Mouse (Mus musculus) embryo, embryonic 11.5 days (tissue): ENCODE data around the gene Psen2.
A peak's percentile ranks its signal among the peaks of the same experiment; 100 is the strongest.

Source experiments
- DNase-seq: peaks from one replicate; pipeline ENCODE4 v3.0.0-alpha.2; 2012; ENCODE audit warnings: low read depth, low spot score

The Psen2 gene

DNA sequence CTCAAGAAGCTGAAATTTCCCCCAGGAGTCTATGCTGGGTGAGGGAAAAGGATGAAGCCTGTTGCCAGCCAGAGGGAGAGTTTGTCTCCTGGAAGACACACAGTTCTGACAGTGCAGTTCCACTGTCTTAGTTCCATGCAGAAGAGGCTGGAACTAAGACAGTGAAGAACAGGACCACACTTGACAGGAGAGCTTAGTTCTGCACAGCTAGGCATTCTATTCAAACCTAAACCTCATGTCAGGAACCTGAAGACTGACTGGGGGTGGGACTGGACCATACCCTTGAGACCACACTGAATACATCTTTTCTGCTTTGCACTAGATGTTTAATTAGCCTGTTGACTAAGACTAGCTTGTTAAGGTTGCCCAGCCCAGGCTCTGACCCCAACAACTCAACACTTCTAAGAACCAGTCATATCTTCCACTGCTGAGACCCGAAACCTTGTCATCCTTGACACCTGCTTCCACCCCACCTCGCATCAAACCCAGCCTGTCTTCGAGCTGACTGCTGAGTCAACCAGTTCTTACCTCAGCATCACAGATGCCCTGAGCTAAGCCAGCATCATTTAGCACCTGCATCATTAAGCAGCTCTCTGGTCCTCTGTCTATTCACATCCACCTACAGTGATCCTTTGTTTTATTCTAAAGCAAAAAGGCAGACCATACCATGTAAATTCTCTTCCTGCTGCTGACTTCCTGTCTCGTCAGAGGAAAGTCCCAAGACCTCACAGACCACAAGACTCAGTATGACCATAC, 64.1 kb downstream of the Psen2 start, which contains the start of gene Coq8a:
TSS of gene Coq8a (minus strand) at position 644 of the 756 bp plus-strand sequence.
- DNase-seq = no peak

DNA sequence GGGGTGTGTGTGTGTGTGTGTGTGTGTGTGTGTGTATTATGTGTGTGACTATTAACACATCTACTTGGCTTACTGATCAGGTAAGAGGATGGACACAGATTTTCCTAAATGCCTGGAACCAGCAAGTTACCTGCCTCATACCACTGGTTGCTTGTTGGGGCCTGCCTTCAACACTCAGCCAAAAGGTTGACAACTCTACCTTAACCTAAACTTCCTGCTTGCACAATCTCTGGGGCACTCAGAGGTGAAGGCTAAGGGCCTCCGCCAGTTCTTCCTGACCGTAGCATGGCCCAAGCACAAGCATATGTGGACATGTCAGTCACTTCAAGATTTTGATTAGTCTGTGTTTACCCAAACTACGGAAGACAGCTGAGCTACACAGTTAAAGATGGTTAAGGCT, 65.3 kb downstream of the Psen2 start:
- DNase-seq = no peak

DNA sequence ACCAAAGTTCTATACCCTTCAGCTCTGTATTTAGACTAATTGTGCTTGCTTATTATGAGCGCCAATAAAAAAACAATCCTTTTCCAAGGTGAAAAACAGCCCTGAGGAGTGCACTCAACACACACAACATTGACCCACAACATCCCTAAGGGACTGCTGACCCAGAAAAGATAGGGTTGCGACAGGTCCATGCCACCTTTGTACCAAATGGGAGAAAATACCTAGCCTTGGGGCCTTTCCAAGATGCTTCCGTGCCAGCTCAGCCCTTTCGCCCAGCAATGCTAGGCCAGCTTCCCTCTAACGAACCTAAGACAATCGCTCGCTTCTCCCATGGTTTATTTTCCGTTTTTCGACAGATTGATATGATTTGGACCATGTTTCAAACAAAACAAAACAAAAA, 66.7 kb downstream of the Psen2 start:
- no peak for DNase-seq

DNA sequence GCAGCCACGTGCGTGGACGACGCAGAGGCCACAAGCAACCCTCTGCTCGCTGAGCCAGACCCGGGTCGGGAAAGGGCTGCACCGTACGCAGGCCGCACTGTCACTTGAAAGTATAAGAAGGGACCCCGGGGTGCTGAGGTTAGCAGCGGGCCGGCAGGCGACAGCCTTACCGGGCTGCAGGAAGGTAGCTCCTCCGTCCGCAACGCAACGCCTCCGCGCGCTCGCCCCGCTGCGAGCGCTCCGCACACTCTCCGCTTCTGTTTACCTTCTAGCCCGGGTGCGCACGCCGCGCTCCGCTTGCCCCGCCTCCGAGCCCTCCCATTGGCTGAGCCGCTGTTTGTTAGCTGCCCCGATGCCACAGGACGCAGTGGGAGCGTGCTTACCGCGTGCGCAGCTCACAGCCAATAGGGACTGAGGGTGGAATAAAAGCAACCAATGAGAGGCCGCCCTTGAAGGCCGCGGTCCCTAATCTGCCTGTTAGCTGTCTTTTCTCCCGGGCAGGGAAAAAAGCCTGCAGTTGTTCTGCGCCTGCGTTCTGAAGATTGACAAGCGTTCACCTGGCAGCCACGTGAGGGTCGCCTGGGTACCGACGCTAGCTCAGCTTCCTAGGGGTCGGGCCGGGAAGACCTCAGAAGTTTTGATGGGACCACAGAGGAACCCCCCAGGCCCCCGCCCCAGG, 67.4 kb downstream of the Psen2 start:
- peak; percentile 92 for DNase-seq

DNA sequence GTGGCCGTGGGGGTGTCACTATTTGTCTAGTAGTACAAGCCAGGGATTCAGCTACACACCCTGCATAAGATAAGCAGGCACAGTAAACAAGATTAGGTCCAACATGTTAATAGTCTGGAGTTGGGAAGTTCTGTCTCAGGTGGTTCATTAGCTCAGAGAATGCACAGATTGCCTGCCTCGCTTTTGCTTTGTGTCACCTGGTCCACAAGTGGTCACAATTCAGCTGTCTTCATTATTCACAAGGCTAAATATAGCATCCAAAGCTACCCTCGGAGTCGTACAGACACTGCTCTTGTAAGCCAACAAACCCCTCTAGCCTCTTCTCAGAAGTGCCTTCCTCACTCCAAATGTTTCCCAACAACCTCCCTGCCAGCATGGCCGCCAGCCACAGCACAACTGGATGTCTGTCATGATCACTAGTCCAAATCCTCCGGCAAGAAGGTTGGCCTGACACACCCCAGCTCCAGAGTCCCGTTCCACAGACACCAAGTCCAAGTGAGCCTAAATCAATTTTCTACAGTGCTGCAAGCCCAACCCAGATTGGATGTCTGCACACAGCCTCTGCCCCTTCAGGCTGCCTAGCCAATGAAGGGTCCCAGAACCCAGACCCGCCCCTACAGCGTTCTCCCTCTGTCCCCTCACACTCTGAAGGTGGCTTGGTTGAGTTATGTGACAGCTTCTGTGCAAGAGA, 68.3 kb downstream of the Psen2 start:
- DNase-seq = no peak

DNA sequence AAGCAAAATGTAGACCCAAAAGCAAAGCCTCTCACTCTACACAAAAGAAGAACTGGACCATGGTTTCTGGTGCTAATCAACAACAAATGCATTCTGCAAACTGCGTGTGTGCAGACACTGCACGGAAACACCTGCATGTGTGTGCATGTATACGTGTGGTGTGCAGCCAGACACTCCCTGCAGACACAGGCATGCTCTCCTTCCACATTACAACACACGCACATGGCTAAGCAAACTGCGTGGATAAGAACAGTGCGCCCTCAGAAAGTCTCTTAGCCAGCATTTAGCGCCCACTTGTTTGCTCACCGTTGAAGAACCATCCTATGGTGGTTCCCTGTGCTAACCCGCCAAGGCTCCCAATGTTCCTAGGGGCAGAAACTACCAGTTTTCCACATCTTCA, 69.2 kb downstream of the Psen2 start:
- no peak for DNase-seq

DNA sequence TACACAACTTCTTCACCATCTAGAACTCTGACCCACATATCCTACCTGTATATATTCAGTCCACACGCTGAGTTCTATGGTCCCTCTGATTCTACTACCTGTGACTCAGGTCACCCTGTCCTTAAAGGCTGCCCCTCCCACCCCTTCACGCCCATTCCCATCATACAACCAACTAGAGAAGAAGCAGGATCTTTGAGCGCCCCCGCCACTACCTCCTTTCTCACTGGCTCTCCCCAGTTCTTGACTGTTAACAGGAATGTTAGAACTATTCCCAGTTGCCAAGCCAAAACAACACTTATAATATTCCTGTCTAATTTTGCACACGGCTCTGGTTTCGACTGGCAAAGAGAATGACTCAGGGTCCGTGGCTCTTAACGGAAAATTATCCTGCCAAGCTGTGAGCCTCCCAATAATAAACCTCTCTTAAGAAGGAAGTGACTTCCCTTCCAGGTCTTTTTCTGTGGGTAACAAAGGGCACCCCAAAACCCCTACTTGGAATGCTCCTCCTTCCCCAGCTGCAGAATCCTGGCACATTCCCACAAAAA, 69.8 kb downstream of the Psen2 start:
- no peak for DNase-seq

DNA sequence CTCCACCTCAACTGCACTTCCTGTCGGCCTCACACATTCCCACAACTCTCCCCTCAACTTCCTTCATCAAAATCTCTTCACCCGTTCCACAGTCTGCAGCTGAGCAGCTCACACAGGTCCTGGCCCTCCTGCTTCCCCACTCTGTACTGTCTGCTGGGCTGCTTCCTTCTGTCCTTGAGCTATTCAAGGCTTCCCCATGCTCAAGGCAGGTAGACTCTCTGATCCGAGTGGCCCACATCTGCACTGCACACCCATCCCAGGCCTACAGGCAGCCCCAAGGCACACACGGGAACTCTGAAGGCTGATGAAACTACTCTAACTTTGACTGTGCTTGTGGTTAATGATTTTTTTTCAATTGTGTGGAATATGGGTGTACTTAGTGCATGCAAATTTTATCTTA, 70.4 kb downstream of the Psen2 start:
- no peak for DNase-seq

DNA sequence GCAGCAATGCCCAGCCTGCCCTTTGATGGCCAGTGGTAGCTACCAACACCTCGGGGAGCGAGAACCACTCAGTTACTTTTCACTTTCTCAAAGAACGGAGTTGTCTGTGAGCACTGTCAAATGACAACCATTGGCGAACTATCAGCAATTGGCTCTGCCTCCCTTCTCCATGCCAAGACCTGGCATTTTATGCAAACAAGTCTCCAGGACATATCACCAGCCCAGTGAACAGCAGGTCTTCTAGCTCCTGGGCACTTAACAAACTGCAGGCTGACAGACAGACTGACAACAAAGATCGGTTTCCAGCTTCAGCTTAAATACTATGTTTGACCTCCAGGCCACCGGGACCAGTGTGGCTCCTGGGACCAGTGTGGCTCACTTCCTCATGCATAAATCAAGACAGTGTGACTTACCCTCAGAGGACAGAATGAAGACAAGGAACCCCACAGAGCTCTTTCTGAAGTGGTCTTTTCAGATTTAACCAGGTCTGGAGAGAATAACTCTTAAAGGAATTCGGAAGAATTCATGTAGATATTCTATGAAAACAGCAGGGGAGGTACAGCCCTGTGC, 71.5 kb downstream of the Psen2 start:
- no peak for DNase-seq

DNA sequence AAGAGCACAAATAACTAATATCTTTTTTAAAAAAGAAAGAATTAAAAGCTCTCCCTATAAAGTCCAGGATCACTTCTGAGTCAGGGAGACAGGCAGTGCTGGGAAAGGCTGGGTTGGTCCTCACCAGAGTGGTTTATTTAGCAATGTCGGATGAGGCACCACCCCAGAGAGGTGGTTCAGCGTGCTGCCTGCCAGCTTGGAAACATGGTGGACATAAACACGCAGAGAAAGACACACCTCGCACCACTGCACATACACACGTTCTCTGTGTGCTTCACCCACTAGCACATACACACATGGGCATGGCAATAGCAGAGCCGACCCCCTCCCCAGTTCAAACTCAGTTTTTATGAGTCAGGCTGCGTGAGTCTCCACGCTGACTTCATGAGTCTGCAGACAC, 72.1 kb downstream of the Psen2 start:
- no peak for DNase-seq

DNA sequence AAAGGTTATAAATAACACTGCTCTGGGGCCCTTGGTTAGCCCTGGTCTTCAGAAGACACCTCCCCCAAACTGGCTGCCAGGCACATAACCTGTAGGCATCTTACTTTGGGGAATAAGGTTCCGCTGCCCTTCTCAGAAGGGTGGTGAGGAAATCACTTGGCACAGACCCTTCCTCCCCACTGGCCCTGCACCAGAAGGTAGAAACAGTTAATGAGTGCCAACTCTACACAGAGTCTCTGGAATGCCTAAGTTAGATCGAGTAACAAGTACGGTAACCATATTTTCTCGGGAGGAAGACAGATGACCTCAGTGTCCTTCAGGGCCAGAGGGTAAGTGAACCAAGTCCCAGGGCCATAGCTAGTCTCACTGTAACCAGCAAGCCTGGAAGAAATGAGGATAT, 74.3 kb downstream of the Psen2 start:
- DNase-seq = no peak

DNA sequence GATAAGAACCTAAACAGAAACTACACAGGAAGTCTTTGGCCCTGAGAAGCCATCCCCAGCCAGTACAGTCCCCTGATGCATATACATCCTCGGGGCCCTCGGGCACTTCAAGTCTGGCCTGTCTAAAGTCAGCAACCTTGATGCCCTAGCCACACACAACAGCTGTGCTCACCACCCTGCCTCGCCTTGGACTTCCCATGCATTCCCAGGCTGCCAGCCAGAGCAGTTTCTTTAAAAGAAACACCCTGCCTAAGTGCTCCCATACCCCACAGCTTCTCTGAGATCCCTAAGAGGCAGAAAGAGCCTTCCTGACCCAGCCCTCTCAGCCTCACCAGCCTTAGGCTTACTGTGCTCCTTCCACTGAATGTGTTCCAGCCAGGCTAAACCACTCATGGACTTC, 76.9 kb downstream of the Psen2 start:
- no peak for DNase-seq

DNA sequence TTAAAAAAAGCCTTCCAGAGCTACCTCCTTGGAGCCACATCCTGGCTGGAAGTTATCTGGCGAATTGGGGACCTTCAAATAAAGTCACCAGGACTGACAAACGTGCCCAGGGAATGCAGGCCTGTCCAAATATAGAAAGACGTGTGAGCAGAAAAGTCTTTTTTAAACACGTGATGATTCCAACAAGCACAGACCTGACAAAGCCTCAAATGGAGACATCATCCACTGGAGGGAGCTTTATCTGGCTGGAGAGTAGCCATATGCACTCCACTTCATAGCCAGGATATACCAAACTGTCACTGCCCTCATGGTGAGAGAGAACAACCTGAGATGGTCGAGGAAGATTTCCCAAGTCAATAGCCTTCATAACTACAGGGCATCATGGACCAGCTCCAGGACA, 77.4 kb downstream of the Psen2 start:
- DNase-seq = no peak

DNA sequence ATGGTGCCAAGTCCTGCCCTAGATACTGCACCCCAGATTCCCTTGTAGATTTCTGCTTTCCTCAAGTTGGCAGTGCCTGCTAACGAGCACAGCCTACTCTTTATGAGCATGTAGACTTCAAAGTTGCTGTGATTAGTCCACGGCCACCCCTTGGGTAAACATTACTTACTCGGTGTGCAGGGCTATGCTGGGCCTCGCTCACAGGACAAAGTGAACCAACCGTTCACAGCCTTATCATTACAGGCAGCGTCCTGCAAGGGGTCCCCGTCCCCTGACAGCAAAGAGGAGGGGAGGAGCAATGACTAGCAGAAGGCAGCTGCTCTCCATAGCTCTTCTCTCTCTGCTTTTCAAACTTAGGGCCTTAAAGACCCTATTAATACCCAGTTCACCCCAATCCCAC, 78.5 kb downstream of the Psen2 start:
- no peak for DNase-seq

DNA sequence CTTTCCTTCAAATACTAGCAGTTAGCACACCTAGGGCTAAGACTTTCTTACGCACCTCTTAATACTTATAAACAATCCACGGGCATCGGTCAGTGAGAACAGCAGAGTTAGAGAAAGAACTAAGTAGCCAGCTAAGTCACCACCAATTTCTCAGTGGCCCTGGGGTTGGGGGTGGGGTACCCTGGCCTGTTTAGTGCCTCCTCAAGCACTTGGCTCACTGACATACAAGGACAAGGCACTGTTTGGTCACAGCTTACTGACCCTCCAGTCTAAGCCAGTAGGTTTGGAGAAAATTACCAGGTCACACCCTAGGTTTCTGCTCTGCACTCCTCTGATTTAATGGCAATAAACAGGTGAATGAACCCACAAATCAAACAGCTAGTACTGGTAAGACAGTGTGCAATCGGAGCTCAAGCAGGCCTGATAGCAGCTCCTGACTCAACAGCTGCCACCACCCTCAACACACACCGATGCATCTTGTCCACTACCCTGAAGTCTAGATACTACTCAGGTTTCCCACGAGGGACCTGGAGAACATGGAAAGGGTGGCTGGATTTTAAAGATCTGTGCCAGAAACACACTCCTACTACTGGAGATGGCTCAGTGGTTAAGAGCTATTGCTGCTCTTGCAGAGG, 79.6 kb downstream of the Psen2 start:
- no peak for DNase-seq

DNA sequence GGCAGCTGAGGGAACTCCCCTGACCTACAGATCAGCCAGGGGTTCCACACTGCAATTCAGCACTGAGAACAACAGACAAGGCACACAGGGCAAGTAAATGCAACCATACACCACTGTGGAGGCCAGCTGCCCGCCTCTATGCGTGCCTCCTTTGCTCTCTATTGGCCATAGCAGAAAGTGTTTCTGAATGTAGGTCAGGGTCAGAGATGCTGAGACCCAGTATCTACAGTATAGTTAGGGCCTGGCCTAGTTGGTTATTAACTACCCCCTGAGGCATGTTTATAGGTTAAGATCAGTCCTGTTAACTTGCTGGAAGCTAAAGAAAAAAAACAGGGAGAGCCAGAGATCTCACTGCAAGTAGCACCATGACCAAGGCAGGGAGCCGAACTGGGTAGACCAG, 80.5 kb downstream of the Psen2 start:
- no peak for DNase-seq

DNA sequence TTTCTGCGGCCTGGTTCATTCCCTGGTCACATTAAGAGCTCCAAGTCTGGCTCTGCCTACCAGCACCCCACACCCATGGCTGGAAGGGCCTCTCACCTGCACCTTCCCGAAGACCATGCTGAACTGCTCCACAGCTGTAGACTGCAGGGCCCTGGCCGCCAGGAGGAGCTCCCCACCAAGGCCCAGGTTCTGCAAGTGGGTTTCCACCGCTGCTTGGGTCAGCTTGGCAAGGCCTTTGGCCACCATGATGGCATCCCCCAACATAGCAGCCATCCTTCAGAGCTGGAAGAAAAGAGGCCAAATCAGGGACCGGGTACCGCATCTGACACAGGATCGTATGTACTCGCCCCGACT, 81.3 kb downstream of the Psen2 start:
- no peak for DNase-seq

DNA sequence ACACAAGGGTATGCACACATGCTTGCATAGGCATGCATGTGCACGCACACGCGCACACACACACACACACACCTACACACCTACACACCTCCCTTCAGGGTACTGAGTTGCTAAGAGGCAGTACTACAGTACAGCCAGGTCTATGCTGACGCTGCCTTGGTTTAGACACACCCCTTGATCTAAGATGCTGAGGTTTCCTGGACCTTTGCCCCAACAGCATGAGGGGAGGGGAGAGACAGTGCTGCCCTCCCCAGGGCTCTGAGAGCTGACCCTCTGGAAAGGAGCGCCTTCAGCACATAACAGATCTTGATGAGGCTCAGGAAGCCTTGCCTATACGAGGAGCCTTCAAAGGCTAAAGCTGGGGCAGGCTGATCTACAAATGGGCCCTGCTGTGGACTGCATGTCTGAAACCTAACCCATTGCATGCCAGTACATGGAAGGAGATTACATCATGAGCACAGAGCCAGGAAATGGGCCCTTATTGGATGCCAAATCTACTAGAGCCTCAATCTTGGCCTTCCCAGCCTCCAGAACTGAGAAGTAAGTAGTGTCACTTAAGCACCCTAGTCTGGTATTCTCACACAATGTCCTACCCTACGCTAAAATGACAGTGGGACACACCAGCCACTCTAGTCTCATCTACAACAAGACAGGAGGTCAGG, 81.8 kb downstream of the Psen2 start:
- DNase-seq = no peak

DNA sequence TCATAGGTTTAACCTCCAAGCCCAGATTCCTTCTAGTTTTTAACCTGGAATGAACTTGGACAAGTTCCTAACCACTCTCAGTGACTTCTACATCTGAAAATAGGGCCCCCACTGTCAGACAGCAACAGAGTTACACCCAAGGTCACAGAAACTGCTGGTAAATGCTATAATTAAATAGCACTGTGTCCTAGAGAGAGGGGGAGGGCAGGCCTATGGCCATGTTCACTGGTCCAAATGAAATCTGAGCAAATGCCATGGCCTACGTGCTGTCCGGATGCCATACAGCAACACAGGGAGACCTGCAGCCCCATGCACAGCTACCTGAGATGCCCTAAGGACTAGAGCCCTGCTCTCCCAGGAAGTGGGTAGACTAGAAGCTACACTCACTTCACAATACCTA, 83.4 kb downstream of the Psen2 start:
- DNase-seq = no peak

DNA sequence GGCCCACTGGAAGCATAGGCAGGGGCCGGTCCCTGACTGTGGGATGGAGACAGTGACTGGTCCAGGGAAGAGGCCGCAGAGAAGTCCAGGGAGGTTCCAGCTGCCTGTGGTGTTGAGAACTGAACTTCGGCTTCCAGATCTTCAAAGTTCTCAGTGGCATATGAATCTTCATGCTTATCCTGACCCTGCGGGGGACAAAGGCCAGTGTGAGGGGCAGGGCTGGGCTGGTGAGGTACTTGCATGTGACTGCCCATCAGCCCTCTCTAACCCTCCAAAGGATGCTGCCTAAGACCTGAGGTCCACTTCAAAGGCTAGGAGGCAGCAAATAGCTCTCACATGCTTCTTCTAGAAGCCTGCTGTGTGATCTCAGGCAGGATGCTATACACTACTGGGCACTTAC, 84.1 kb downstream of the Psen2 start:
- DNase-seq = no peak

DNA sequence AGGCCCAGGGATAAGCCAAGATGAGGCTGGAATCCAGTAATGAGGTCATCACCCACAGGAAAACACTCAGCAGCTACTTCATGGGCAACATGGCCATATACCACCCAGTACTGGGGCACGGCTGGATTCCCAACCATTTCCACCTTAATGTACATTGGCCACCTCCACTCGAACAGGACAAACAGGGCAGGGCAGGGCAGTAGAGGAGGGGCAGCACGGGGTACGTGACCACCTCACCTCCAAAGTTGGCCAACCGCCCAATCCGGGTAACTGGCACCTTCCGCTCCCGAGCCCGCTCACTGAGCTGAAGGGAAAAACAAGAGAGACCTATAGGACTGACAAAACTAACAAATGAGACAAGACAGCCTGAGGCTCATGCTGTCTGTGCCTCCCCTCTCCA, 84.9 kb downstream of the Psen2 start:
- DNase-seq = no peak
